Comparison of ENCODE assay signal across 8 mouse cellular contexts in the genomic region with DNA sequence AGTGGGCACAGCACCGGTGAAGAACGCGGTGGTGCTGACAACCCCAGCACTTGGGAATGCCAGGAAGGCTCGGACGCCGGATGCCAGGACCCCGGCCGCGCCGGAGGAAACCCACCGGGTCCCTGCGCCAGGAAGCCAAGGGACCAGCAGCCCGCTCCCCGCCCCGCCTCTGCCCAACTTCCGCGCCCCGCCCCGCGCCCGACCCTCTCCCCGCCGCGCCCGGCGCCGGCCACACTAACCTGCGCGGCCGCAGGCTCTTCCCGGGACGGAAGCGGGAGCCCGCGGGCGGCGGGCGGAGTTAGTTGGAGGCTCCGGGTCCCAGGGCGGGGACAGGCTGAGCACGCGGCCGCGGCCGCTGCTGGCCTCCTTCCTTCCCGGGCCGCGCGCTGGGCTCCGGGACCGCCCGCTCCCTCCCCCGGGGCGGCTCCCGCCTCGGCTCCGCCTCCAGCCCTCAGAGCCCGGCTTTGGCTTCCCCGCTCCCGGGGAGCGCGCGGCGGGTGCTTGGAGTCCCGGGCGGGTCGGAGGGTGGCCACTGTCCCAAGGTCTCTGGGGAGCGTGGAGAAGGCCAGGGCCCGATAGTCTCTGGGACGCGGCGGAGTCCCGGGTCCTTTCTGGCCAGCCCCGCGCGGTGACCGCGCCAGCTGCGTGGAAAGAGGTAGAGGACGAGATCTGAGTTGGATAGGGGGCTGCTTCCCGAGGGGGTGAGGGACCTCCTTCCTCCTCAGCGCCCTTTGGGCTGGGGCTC. TPM values are rescaled to one million over a fixed set of nuclear protein-coding genes. Genes with fewer than 3 reads are reported as not detected.
A peak's percentile ranks its signal among the peaks of the same experiment; 100 is the strongest.
DNase-seq lines count a peak whose midpoint lies in the region; ATAC-seq and TF ChIP-seq lines count a peak whose summit lies in the region.

Pam (minus strand) TSS at position 401 of the 745 bp plus-strand sequence.

- H3K4me1 ChIP-seq in forebrain, embryonic 13.5 days: peaks cover 14% of the 10 kb centered on the region
- H3K4me1 ChIP-seq in heart, embryonic 16.5 days (ENCODE audit: control insufficient read depth, insufficient read depth, low read length): peaks cover 7% of the 10 kb centered on the region
- peaks cover 0 to 3% of the 10 kb centered on the region in 2 experiments; a peak in 1 of 4 replicates for H3K4me1 ChIP-seq in liver, embryonic 14.5 days (replicated peaks; ENCODE audit: control insufficient read depth in 2 of 2, insufficient read depth in 2 of 2, low read length in 1 of 2)
- peaks cover 6% of the 10 kb centered on the region for H3K4me1 ChIP-seq in neural tube, embryonic 11.5 days (ENCODE audit: control insufficient read depth, insufficient read depth, low read length)
- no peaks in the 10 kb centered on the region; the same call in 1 of the 2 replicates for H3K4me1 ChIP-seq in stomach, embryonic 16.5 days (ENCODE audit: control insufficient read depth, insufficient read depth, low read length)

- under 1% methylated on average over 37 of the region's 82 CpGs for WGBS in forebrain, embryonic 13.5 days
- WGBS in heart, embryonic 16.5 days: under 1% methylated on average over 75 of the region's 82 CpGs
- under 1% methylated on average over 67 of the region's 82 CpGs for WGBS in liver, embryonic 14.5 days (ENCODE audit: insufficient replicate concordance)
- WGBS in neural tube, embryonic 11.5 days: under 1% methylated on average over 48 of the region's 82 CpGs
- WGBS in stomach, embryonic 16.5 days: under 1% methylated on average over 53 of the region's 82 CpGs

- DNase-seq in CD8-positive naive resting alpha-beta T cell, adult 2 months (ENCODE audit: low read depth in 2 of 2, low spot score in 2 of 2): peak; percentile 25 to 35
- DNase-seq in kidney, postnatal 25 days: peak; percentile 87 to 95
- DNase-seq in liver, embryonic 14.5 days (ENCODE audit: low read depth in 3 of 3, low spot score in 3 of 3): peak; percentile 41 to 52 (median 43)
- DNase-seq in neural tube, embryonic 11.5 days (ENCODE audit: low spot score): peak; percentile 86

- H3K27me3 ChIP-seq in forebrain, embryonic 13.5 days: no peaks in the 10 kb centered on the region
- no peaks in the 10 kb centered on the region for H3K27me3 ChIP-seq in heart, embryonic 16.5 days (ENCODE audit: control insufficient read depth, insufficient read depth, low read length)
- no peaks in the 10 kb centered on the region; the same call in 1 of the 2 replicates for H3K27me3 ChIP-seq in liver, embryonic 14.5 days (ENCODE audit: control insufficient read depth, insufficient read depth, low read length)
- no peaks in the 10 kb centered on the region for H3K27me3 ChIP-seq in neural tube, embryonic 11.5 days (ENCODE audit: control insufficient read depth, insufficient read depth, low read length)
- no peaks in the 10 kb centered on the region for H3K27me3 ChIP-seq in stomach, embryonic 16.5 days (ENCODE audit: control insufficient read depth, insufficient read depth, low read length)

- H3K36me3 ChIP-seq in forebrain, embryonic 13.5 days (ENCODE audit: poor library complexity, severe bottlenecking): no peaks in the 10 kb centered on the region
- no peaks in the 10 kb centered on the region for H3K36me3 ChIP-seq in heart, embryonic 16.5 days (ENCODE audit: control insufficient read depth, insufficient read depth)
- no peaks in the 10 kb centered on the region for H3K36me3 ChIP-seq in liver, embryonic 14.5 days (replicated peaks; ENCODE audit: control insufficient read depth, insufficient read depth, low read depth)
- H3K36me3 ChIP-seq in neural tube, embryonic 11.5 days (ENCODE audit: control insufficient read depth, insufficient read depth, low read length): no peaks in the 10 kb centered on the region
- H3K36me3 ChIP-seq in stomach, embryonic 16.5 days (ENCODE audit: control insufficient read depth, insufficient read depth, low read length): no peaks in the 10 kb centered on the region

- H3K9me3 ChIP-seq in forebrain, embryonic 13.5 days (replicated peaks): no peaks in the 10 kb centered on the region
- no peaks in the 10 kb centered on the region for H3K9me3 ChIP-seq in heart, embryonic 16.5 days (replicated peaks; ENCODE audit: control insufficient read depth, low read length)
- H3K9me3 ChIP-seq in liver, embryonic 14.5 days (ENCODE audit: control insufficient read depth, low read length): no peaks in the 10 kb centered on the region
- H3K9me3 ChIP-seq in neural tube, embryonic 11.5 days (ENCODE audit: control insufficient read depth, low read length): no peaks in the 10 kb centered on the region
- no peaks in the 10 kb centered on the region for H3K9me3 ChIP-seq in stomach, embryonic 16.5 days (replicated peaks; ENCODE audit: control insufficient read depth, low read length)

- TF ChIP-seq CTCF in liver, embryonic 14.5 days (IDR thresholded peaks at IDR 0.05; ENCODE audit: low read depth): no peak

- H3K4me2 ChIP-seq in forebrain, embryonic 13.5 days: peak within 1 kb of the TSS; percentile 77
- H3K4me2 ChIP-seq in heart, embryonic 16.5 days (ENCODE audit: low read depth, low read length): peak within 1 kb of the TSS; percentile 90
- H3K4me2 ChIP-seq in liver, embryonic 14.5 days (ENCODE audit: low read depth): peak within 1 kb of the TSS; percentile 82
- H3K4me2 ChIP-seq in neural tube, embryonic 11.5 days (ENCODE audit: low read depth): peak within 1 kb of the TSS; percentile 76
- peak within 1 kb of the TSS; percentile 82 for H3K4me2 ChIP-seq in stomach, embryonic 16.5 days (ENCODE audit: low read depth, low read length)

- H3K9ac ChIP-seq in forebrain, embryonic 13.5 days: peak within 1 kb of the TSS; percentile 83
- peak within 1 kb of the TSS; percentile 84 for H3K9ac ChIP-seq in heart, embryonic 16.5 days (ENCODE audit: low read length)
- H3K9ac ChIP-seq in liver, embryonic 14.5 days (replicated peaks): peak within 1 kb of the TSS; percentile 56
- H3K9ac ChIP-seq in neural tube, embryonic 11.5 days (ENCODE audit: low read length): peak within 1 kb of the TSS; percentile 80
- H3K9ac ChIP-seq in stomach, embryonic 16.5 days (ENCODE audit: low read length): peak within 1 kb of the TSS; percentile 90

- peak; percentile 76 for ATAC-seq in cerebellum, adult (ENCODE audit: insufficient number of reproducible peaks, low FRiP score, low TSS enrichment)
- peak; percentile 93 for ATAC-seq in forebrain, embryonic 13.5 days
- peak; percentile 98 for ATAC-seq in heart, embryonic 16.5 days (replicated peaks; ENCODE audit: extremely low read depth, insufficient read depth, low FRiP score)
- ATAC-seq in liver, embryonic 14.5 days (ENCODE audit: insufficient read depth): peak; percentile 95
- peak; percentile 93 for ATAC-seq in neural tube, embryonic 11.5 days (ENCODE audit: insufficient read depth, low FRiP score, low TSS enrichment)
- ATAC-seq in stomach, embryonic 16.5 days (ENCODE audit: insufficient read depth, low FRiP score): peak; percentile 97

- no peak for TF ChIP-seq EP300 in liver, embryonic 14.5 days (IDR thresholded peaks at IDR 0.05; ENCODE audit: low read depth)

- peak within 1 kb of the TSS; percentile 79 for H3K27ac ChIP-seq in forebrain, embryonic 13.5 days
- peak within 1 kb of the TSS; percentile 96 for H3K27ac ChIP-seq in heart, embryonic 16.5 days (ENCODE audit: low read length)
- no peak within 1 kb of the TSS for H3K27ac ChIP-seq in liver, embryonic 14.5 days
- H3K27ac ChIP-seq in neural tube, embryonic 11.5 days (ENCODE audit: low read depth, low read length): peak within 1 kb of the TSS; percentile 68
- H3K27ac ChIP-seq in stomach, embryonic 16.5 days (ENCODE audit: low read length): peak within 1 kb of the TSS; percentile 82

- peak within 1 kb of the TSS; percentile 73 for H3K4me3 ChIP-seq in forebrain, embryonic 13.5 days
- peak within 1 kb of the TSS; percentile 88 for H3K4me3 ChIP-seq in heart, embryonic 16.5 days (ENCODE audit: low read length)
- H3K4me3 ChIP-seq in liver, embryonic 14.5 days (ENCODE audit: insufficient read depth in 1 of 2, low read depth in 2 of 2, low read length in 2 of 2): peak within 1 kb of the TSS; percentile 69 to 78
- peak within 1 kb of the TSS; percentile 66 for H3K4me3 ChIP-seq in neural tube, embryonic 11.5 days (ENCODE audit: low read depth, low read length)
- peak within 1 kb of the TSS; percentile 86 for H3K4me3 ChIP-seq in stomach, embryonic 16.5 days (replicated peaks; ENCODE audit: low read length)

RNA-seq across cellular contexts. Expression of gene Pam, which starts in this region (rescaled TPM):
- polyA plus RNA-seq in forebrain, embryonic 13.5 days (2015; fragmentation: Nextera tagmentation; extraction: Ambion mirVana): 39.1 and 49.8 TPM in 2 replicates
- polyA plus RNA-seq in heart, embryonic 16.5 days (2015; fragmentation: Nextera tagmentation; extraction: Ambion mirVana): 434 and 446 TPM in 2 replicates
- 2.9 and 5.1 TPM in 2 replicates for polyA plus RNA-seq in liver, embryonic 14.5 days (2012; rRNA removed)
- polyA plus RNA-seq in liver, embryonic 14.5 days (2014; fragmentation: Nextera tagmentation; extraction: Ambion mirVana): 7.6 TPM in 2 replicates
- 18.8 and 20.1 TPM in 2 replicates for polyA plus RNA-seq in neural tube, embryonic 11.5 days (2014; fragmentation: Nextera tagmentation; extraction: Ambion mirVana)
- 50.3 and 50.6 TPM in 2 replicates for polyA plus RNA-seq in stomach, embryonic 16.5 days (2015; fragmentation: Nextera tagmentation; extraction: Ambion mirVana)

Comparison
In these comparisons a context has a peak if more than half of its experiments do, and no peak if none do; other contexts are left out.
1. DNase-seq: peak in every context shown above with its lines; median percentile 91 in kidney, postnatal 25 days; 86 in neural tube, embryonic 11.5 days; 43 in liver, embryonic 14.5 days; 30 in CD8-positive naive resting alpha-beta T cell, adult 2 months.